Mouse (Mus musculus) heart, postnatal 25 days (tissue): ENCODE measurements around the gene 4930505A04Rik. TPM values are rescaled to one million over a fixed set of nuclear protein-coding genes. Genes with fewer than 3 reads are reported as not detected.
A peak's percentile ranks its signal among the peaks of the same experiment; 100 is the strongest.
"Not testable (repeated sequence)": the region's sequence is repeated elsewhere in the genome, so short reads cannot be mapped to it uniquely, and the experiment has no call there.

Experiments
- DNase-seq: peaks from one replicate; pipeline ENCODE4 v3.0.0; 2022; ENCODE audit warnings: low spot score
- intact Hi-C: fragments of 180-260 bp; cut with DNase I; formaldehyde crosslinking; loops from one replicate; pipeline ENCODE4 v1.15.1; 2025
- total RNA-seq, 2 experiments: library from RNA; stranded (reverse); gene quantifications; 2 replicates each; pipeline ENCODE4 v1.2.3; 2021

Gene 4930505A04Rik
- total RNA-seq: not detected

GRCm38 (mm10) chr11:30471751-30472593 is at the start of gene 4930505A04Rik:
4930505A04Rik (minus strand) TSS chr11:30471827.
- peak; percentile 81 for DNase-seq
- intact Hi-C loops: loop anchor here (10.0 kb wide), 1 partner anchor 207 kb away; the partner anchor contains the start of gene Sptbn1

- intact Hi-C loops: loop anchor here (5.0 kb wide), 2 partner anchors 225 to 250 kb away; partner anchors contain the start of gene Sptbn1
- peak; percentile 6 for DNase-seq
Measured at GRCm38 (mm10) chr11:30517133-30517532, 45.5 kb upstream of the 4930505A04Rik start.

GRCm38 (mm10) chr11:30508178-30508577 is 36.6 kb upstream of the 4930505A04Rik start:
- no peak for DNase-seq
- intact Hi-C loops: no loop called here

- DNase-seq: no peak
- intact Hi-C loops: no loop called here
Measured at GRCm38 (mm10) chr11:30498738-30499355, 27.2 kb upstream of the 4930505A04Rik start.

- intact Hi-C loops: no loop called here
- DNase-seq: no peak
Measured at GRCm38 (mm10) chr11:30497151-30497550, 25.5 kb upstream of the 4930505A04Rik start.

- intact Hi-C loops: no loop called here
- no peak for DNase-seq
Measured at GRCm38 (mm10) chr11:30491515-30492260, 20.1 kb upstream of the 4930505A04Rik start.

GRCm38 (mm10) chr11:30488183-30488582 is 16.6 kb upstream of the 4930505A04Rik start:
- intact Hi-C loops: no loop called here
- no peak for DNase-seq

GRCm38 (mm10) chr11:30483286-30483685 is 11.7 kb upstream of the 4930505A04Rik start:
- no peak for DNase-seq
- intact Hi-C loops: loop anchor here (5.0 kb wide), 2 partner anchors 116 to 174 kb away; no protein-coding TSS in a partner anchor

- no peak for DNase-seq
- intact Hi-C loops: loop anchor here (10.0 kb wide), 1 partner anchor 206 kb away; the partner anchor contains the start of gene Sptbn1
Measured at GRCm38 (mm10) chr11:30471187-30471586, 440 bp downstream of the 4930505A04Rik start.

- intact Hi-C loops: no loop called here
Measured at GRCm38 (mm10) chr11:30454331-30454730, 17.3 kb downstream of the 4930505A04Rik start.

GRCm38 (mm10) chr11:30448126-30448525 is 23.5 kb downstream of the 4930505A04Rik start:
- intact Hi-C loops: no loop called here

More at GRCm38 (mm10) chr11:30454331-30454730, 17.3 kb downstream of the 4930505A04Rik start:
- no peak for DNase-seq

GRCm38 (mm10) chr11:30447561-30447960 is 24.1 kb downstream of the 4930505A04Rik start:
- intact Hi-C loops: no loop called here
- DNase-seq: no peak

More at GRCm38 (mm10) chr11:30448126-30448525, 23.5 kb downstream of the 4930505A04Rik start:
- DNase-seq: no peak

- intact Hi-C loops: not testable (repeated sequence)
Measured at GRCm38 (mm10) chr11:30444192-30444905, 27.3 kb downstream of the 4930505A04Rik start.

GRCm38 (mm10) chr11:30443746-30444145 is 27.9 kb downstream of the 4930505A04Rik start:
- intact Hi-C loops: no loop called here
- DNase-seq: no peak

More at GRCm38 (mm10) chr11:30444192-30444905, 27.3 kb downstream of the 4930505A04Rik start:
- DNase-seq: not testable (repeated sequence)

- intact Hi-C loops: no loop called here
- no peak for DNase-seq
Measured at GRCm38 (mm10) chr11:30433256-30433950, 38.2 kb downstream of the 4930505A04Rik start.

GRCm38 (mm10) chr11:30405581-30405980 is 66.0 kb downstream of the 4930505A04Rik start:
- peak; percentile 74 for DNase-seq
- intact Hi-C loops: loop anchor here (2.0 to 5.0 kb wide), 2 partner anchors 33 to 252 kb away; no protein-coding TSS in a partner anchor

- no peak for DNase-seq
- intact Hi-C loops: loop anchor here (2.0 to 5.0 kb wide), 2 partner anchors 32 to 253 kb away; no protein-coding TSS in a partner anchor
Measured at GRCm38 (mm10) chr11:30404619-30405200, 66.9 kb downstream of the 4930505A04Rik start.

GRCm38 (mm10) chr11:30394351-30394750 is 77.3 kb downstream of the 4930505A04Rik start:
- intact Hi-C loops: no loop called here
- no peak for DNase-seq
